ENCODE assay signal across 10 mouse cellular contexts in the genomic region with DNA sequence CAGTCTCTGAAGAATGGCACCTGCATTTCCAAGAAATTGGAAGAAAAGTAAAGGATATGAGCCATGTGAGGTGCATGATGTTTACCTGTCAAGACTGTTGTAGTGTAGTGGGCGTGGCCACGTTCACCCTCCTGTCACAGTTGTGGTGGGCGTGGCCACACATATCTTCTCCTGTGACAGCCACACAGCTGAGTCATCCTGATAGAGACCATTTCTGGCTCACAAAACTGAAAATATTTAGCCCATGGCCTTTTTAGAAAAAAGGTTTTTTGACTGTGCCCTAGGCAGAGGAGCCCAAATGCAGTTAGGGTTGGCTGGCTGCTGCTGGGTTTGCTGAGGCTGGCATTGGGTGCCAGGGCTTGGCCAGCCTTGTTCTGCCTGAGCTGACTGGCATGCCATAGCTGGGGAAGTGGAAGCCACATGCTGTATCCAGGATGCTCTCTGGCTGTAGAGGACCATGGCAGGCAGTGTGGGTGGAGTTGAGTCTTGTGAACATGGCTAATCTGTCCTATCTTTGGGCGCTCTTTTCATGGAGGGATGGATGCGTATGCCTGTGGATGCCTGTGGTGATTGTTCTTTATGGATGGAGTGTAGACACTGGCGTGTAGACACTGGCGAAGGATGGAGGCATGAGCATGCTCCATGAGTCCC. TPM values are rescaled to one million over a fixed set of nuclear protein-coding genes. Genes with fewer than 3 reads are reported as not detected.
DNase-seq lines count a peak whose midpoint lies in the region; ATAC-seq and TF ChIP-seq lines count a peak whose summit lies in the region.
"Had no signal": no experiment of that assay in that cellular context is flagged by ENCODE, and none has a peak within 500 bp of the region (broad histone marks: within the 10 kb centered on the region; RNA-seq: fewer than 3 reads in every experiment).

No protein-coding gene starts in this region.

- peaks cover 30% of the 10 kb centered on the region for H3K4me1 ChIP-seq in intestine, embryonic 15.5 days (replicated peaks)
- peaks cover 27% of the 10 kb centered on the region for H3K4me1 ChIP-seq in intestine, embryonic 16.5 days (ENCODE audit: control insufficient read depth, insufficient read depth, low read length)
- peaks cover 18% of the 10 kb centered on the region for H3K4me1 ChIP-seq in stomach, embryonic 16.5 days (ENCODE audit: control insufficient read depth, insufficient read depth, low read length)

- 87% methylated on average over 7 of the region's 7 CpGs for WGBS in intestine, embryonic 15.5 days
- WGBS in intestine, embryonic 16.5 days: 86% methylated on average over 7 of the region's 7 CpGs
- 83% methylated on average over 7 of the region's 7 CpGs for WGBS in stomach, embryonic 16.5 days

- no peak overlapping the region for H3K4me2 ChIP-seq in intestine, embryonic 15.5 days (replicated peaks)
- no peak overlapping the region for H3K4me2 ChIP-seq in intestine, embryonic 16.5 days (ENCODE audit: low read depth, low read length)
- H3K4me2 ChIP-seq in stomach, embryonic 16.5 days (ENCODE audit: low read depth, low read length): no peak overlapping the region
- H3K4me2 ChIP-seq: hindbrain, embryonic 12.5 days; limb, embryonic 15.5 days had no signal

- ATAC-seq in intestine, embryonic 15.5 days: 0 out of 2 replicates have a peak, but pooled peaks have one; percentile 32
- ATAC-seq in intestine, embryonic 16.5 days: no peak
- ATAC-seq in Patski: peak; percentile 24
- no peak for ATAC-seq in stomach, embryonic 16.5 days (ENCODE audit: insufficient read depth, low FRiP score)

- POLR2A ChIA-PET in Patski (lab: Charles Lee): interaction anchor here (0.5 to 1.7 kb wide), 3 partner anchors 12 to 31 kb away, joined by 3 to 5 read pairs (median 4); a partner anchor contains a TSS

- no peaks in the 10 kb centered on the region for H3K9me3 ChIP-seq in intestine, embryonic 15.5 days
- H3K9me3 ChIP-seq in intestine, embryonic 16.5 days (ENCODE audit: control insufficient read depth, low read length): no peaks in the 10 kb centered on the region
- H3K9me3 ChIP-seq in stomach, embryonic 16.5 days (replicated peaks; ENCODE audit: control insufficient read depth, low read length): no peaks in the 10 kb centered on the region
- H3K9me3 ChIP-seq: hindbrain, embryonic 12.5 days; limb, embryonic 15.5 days had no signal

- CTCF ChIA-PET in Patski (lab: Charles Lee): interaction anchor here (1.4 to 1.5 kb wide), 2 partner anchors 12 to 31 kb away, joined by 4 to 5 read pairs; a partner anchor contains a TSS

- peaks cover 30% of the 10 kb centered on the region for H3K36me3 ChIP-seq in intestine, embryonic 15.5 days
- peaks cover 24% of the 10 kb centered on the region for H3K36me3 ChIP-seq in intestine, embryonic 16.5 days (ENCODE audit: control insufficient read depth, insufficient read depth, low read length)
- peaks cover 21% of the 10 kb centered on the region for H3K36me3 ChIP-seq in stomach, embryonic 16.5 days (ENCODE audit: control insufficient read depth, insufficient read depth, low read length)

- TF ChIP-seq CTCF in Patski (IDR thresholded peaks at IDR 0.05): no peak

- H3K27me3 ChIP-seq in intestine, embryonic 15.5 days (replicated peaks): no peaks in the 10 kb centered on the region
- no peaks in the 10 kb centered on the region for H3K27me3 ChIP-seq in intestine, embryonic 16.5 days (replicated peaks; ENCODE audit: control insufficient read depth, insufficient read depth, low read length)
- H3K27me3 ChIP-seq in Patski: no peaks in the 10 kb centered on the region
- no peaks in the 10 kb centered on the region for H3K27me3 ChIP-seq in stomach, embryonic 16.5 days (ENCODE audit: control insufficient read depth, insufficient read depth, low read length)
- H3K27me3 ChIP-seq: hindbrain, embryonic 12.5 days; limb, embryonic 15.5 days had no signal

- no peak for DNase-seq in Patski (ENCODE audit: low read depth, low spot score)
- peak; percentile 95 for DNase-seq in liver
- DNase-seq in left cerebral cortex, postnatal 14 days (ENCODE audit: low spot score in 2 of 2): no peak
- no peak for DNase-seq in gastrocnemius, adult 18-20 months (ENCODE audit: low spot score)

- in situ Hi-C loops in Patski (cut with MboI; ENCODE audit: low pct_unique_long_range_greater_than_20kb): no loop called here

- H3K9ac ChIP-seq in intestine, embryonic 15.5 days: no peak overlapping the region
- no peak overlapping the region for H3K9ac ChIP-seq in intestine, embryonic 16.5 days (ENCODE audit: low read depth, low read length)
- H3K9ac ChIP-seq in stomach, embryonic 16.5 days (ENCODE audit: low read length): no peak overlapping the region
- H3K9ac ChIP-seq: hindbrain, embryonic 12.5 days; limb, embryonic 15.5 days had no signal

- H3K4me3 ChIP-seq in intestine, embryonic 15.5 days (replicated peaks): no peak overlapping the region
- H3K4me3 ChIP-seq in intestine, embryonic 16.5 days (ENCODE audit: low read length): no peak overlapping the region
- H3K4me3 ChIP-seq in stomach, embryonic 16.5 days (replicated peaks; ENCODE audit: low read length): no peak overlapping the region
- H3K4me3 ChIP-seq: hindbrain, embryonic 12.5 days; limb, embryonic 15.5 days; myocyte had no signal

- intact Hi-C loops in left cerebral cortex, postnatal 14 days (cut with DNase I): no loop called here

- no peak overlapping the region for H3K27ac ChIP-seq in intestine, embryonic 15.5 days
- no peak overlapping the region for H3K27ac ChIP-seq in intestine, embryonic 16.5 days (ENCODE audit: low read length)
- H3K27ac ChIP-seq in stomach, embryonic 16.5 days (ENCODE audit: low read length): peak overlapping the region; percentile 72; the same call in 1 of the 2 replicates
- H3K27ac ChIP-seq: hindbrain, embryonic 12.5 days; limb, embryonic 15.5 days had no signal

RNA-seq across cellular contexts. Expression of a gene that starts 14.6 kb away (rescaled TPM):
- 32.6 and 33.5 TPM in 2 replicates for polyA plus RNA-seq in intestine, embryonic 15.5 days (2015; fragmentation: Nextera tagmentation; extraction: Ambion mirVana)
- 33.9 and 35.7 TPM in 2 replicates for polyA plus RNA-seq in intestine, embryonic 16.5 days (2015; fragmentation: Nextera tagmentation; extraction: Ambion mirVana)
- polyA plus RNA-seq in Patski (2021): 120 TPM
- 32.1 and 37.1 TPM in 2 replicates for polyA plus RNA-seq in stomach, embryonic 16.5 days (2015; fragmentation: Nextera tagmentation; extraction: Ambion mirVana)
- 10 to 100 TPM; 74.4 to 76.2 TPM for total RNA-seq in left cerebral cortex, postnatal 14 days (2021)
- 10 to 100 TPM; 17.6 to 18.5 TPM for total RNA-seq in gastrocnemius, adult 18-20 months (2021)

RNA-seq across cellular contexts. Expression of a gene that starts 30.8 kb away (rescaled TPM):
- 18.4 and 19.1 TPM in 2 replicates for polyA plus RNA-seq in intestine, embryonic 15.5 days (2015; fragmentation: Nextera tagmentation; extraction: Ambion mirVana)
- polyA plus RNA-seq in intestine, embryonic 16.5 days (2015; fragmentation: Nextera tagmentation; extraction: Ambion mirVana): 18.9 and 21.2 TPM in 2 replicates
- polyA plus RNA-seq in Patski (2021): 171 TPM
- 16.1 and 17.4 TPM in 2 replicates for polyA plus RNA-seq in stomach, embryonic 16.5 days (2015; fragmentation: Nextera tagmentation; extraction: Ambion mirVana)
- 1 to 10 TPM; 3.7 to 3.8 TPM for total RNA-seq in left cerebral cortex, postnatal 14 days (2021)
- total RNA-seq in gastrocnemius, adult 18-20 months (2021): 1 to 10 TPM; 3.1 to 6.6 TPM

Comparison
In these comparisons a context has a peak if more than half of its experiments do, and no peak if none do; other contexts are left out.
1. ATAC-seq: peak in intestine, embryonic 15.5 days (single experiment) and Patski (single experiment); none in intestine, embryonic 16.5 days (single experiment) and stomach, embryonic 16.5 days (single experiment).